8 mouse cellular contexts compared by ENCODE assay signal in genomic region chr12:17348048-17349036, GRCm38 (mm10). TPM values are rescaled to one million over a fixed set of nuclear protein-coding genes. Genes with fewer than 3 reads are reported as not detected.
DNase-seq lines count a peak whose midpoint lies in the region; ATAC-seq and TF ChIP-seq lines count a peak whose summit lies in the region.

Nol10 (plus strand) TSS chr12:17348458.

- H3K4me3 ChIP-seq in C2C12 (ENCODE audit: insufficient read depth, poor library complexity, severe bottlenecking), result peak within 1 kb of the TSS; percentile 88
- peak within 1 kb of the TSS; percentile 98 for H3K4me3 ChIP-seq in erythroblast, embryonic 14.5 days (replicated peaks)
- peak within 1 kb of the TSS; percentile 93 for H3K4me3 ChIP-seq in heart, embryonic 13.5 days
- peak within 1 kb of the TSS; percentile 91 for H3K4me3 ChIP-seq in liver, embryonic 12.5 days
- peak within 1 kb of the TSS; percentile 95 for H3K4me3 ChIP-seq in stomach, embryonic 15.5 days (replicated peaks)

- under 1% methylated on average over 42 of the region's 42 CpGs for WGBS in heart, embryonic 13.5 days
- WGBS in liver, embryonic 12.5 days (ENCODE audit: insufficient replicate concordance), result under 1% methylated on average over 42 of the region's 42 CpGs
- WGBS in stomach, embryonic 15.5 days, result under 1% methylated on average over 42 of the region's 42 CpGs

- peak; percentile 97 for DNase-seq in brain, embryonic 14.5 days (ENCODE audit: low read depth)
- DNase-seq in kidney, postnatal 10 days, result peak; percentile 95
- DNase-seq in natural killer cell, adult 2 months (ENCODE audit: low spot score in 2 of 2), result peak; percentile 74 to 88

- H3K4me2 ChIP-seq in heart, embryonic 13.5 days, result peak within 1 kb of the TSS; percentile 79
- H3K4me2 ChIP-seq in liver, embryonic 12.5 days, result peak within 1 kb of the TSS; percentile 73
- H3K4me2 ChIP-seq in stomach, embryonic 15.5 days, result peak within 1 kb of the TSS; percentile 73

- H3K9me3 ChIP-seq in erythroblast, embryonic 14.5 days (ENCODE audit: control insufficient read depth, low read length), result no peaks in the 10 kb centered on the region
- H3K9me3 ChIP-seq in heart, embryonic 13.5 days, result no peaks in the 10 kb centered on the region
- no peaks in the 10 kb centered on the region for H3K9me3 ChIP-seq in liver, embryonic 12.5 days (replicated peaks)
- no peaks in the 10 kb centered on the region for H3K9me3 ChIP-seq in stomach, embryonic 15.5 days

- H3K27me3 ChIP-seq in C2C12 (ENCODE audit: control insufficient read depth, insufficient read depth, insufficient read length), result no peaks in the 10 kb centered on the region
- H3K27me3 ChIP-seq in erythroblast, embryonic 14.5 days (ENCODE audit: control insufficient read depth), result no peaks in the 10 kb centered on the region
- H3K27me3 ChIP-seq in heart, embryonic 13.5 days (replicated peaks), result no peaks in the 10 kb centered on the region
- peaks cover 6% of the 10 kb centered on the region; the same call in 1 of the 2 replicates for H3K27me3 ChIP-seq in liver, embryonic 12.5 days (replicated peaks)
- no peaks in the 10 kb centered on the region for H3K27me3 ChIP-seq in stomach, embryonic 15.5 days (replicated peaks)

- H3K27ac ChIP-seq in heart, embryonic 13.5 days (replicated peaks), result peak within 1 kb of the TSS; percentile 54
- H3K27ac ChIP-seq in liver, embryonic 12.5 days, result peak within 1 kb of the TSS; percentile 55
- peak within 1 kb of the TSS; percentile 41; the same call in 1 of the 2 replicates for H3K27ac ChIP-seq in stomach, embryonic 15.5 days

- peaks cover 35% of the 10 kb centered on the region for H3K79me3 ChIP-seq in C2C12 (ENCODE audit: low read depth)

- peaks cover 23% of the 10 kb centered on the region for H3K4me1 ChIP-seq in erythroblast, embryonic 14.5 days (ENCODE audit: control insufficient read depth)
- peaks cover 16% of the 10 kb centered on the region for H3K4me1 ChIP-seq in heart, embryonic 13.5 days
- H3K4me1 ChIP-seq in liver, embryonic 12.5 days, result peaks cover 19% of the 10 kb centered on the region
- 0 out of 2 replicates have a peak, but pooled peaks cover 3% of the 10 kb centered on the region for H3K4me1 ChIP-seq in stomach, embryonic 15.5 days

- peak within 1 kb of the TSS; percentile 100 for H3ac ChIP-seq in C2C12 (ENCODE audit: control insufficient read depth, insufficient read length, low read depth)

- peak within 1 kb of the TSS; percentile 89 for H3K9ac ChIP-seq in heart, embryonic 13.5 days
- peak within 1 kb of the TSS; percentile 79 for H3K9ac ChIP-seq in liver, embryonic 12.5 days
- peak within 1 kb of the TSS; percentile 71 for H3K9ac ChIP-seq in stomach, embryonic 15.5 days

- peak; percentile 78 for ATAC-seq in heart, embryonic 13.5 days (ENCODE audit: extremely low read depth, insufficient number of reproducible peaks, low FRiP score, low TSS enrichment)
- peak; percentile 92 for ATAC-seq in liver, embryonic 12.5 days
- peak; percentile 94 for ATAC-seq in stomach, embryonic 15.5 days (ENCODE audit: insufficient read depth, low FRiP score, low read depth)

- peaks cover 34% of the 10 kb centered on the region for H3K36me3 ChIP-seq in C2C12 (ENCODE audit: control insufficient read depth, insufficient read depth)
- peaks cover 31% of the 10 kb centered on the region for H3K36me3 ChIP-seq in erythroblast, embryonic 14.5 days (ENCODE audit: control insufficient read depth)
- peaks cover 29% of the 10 kb centered on the region for H3K36me3 ChIP-seq in heart, embryonic 13.5 days
- peaks cover 31% of the 10 kb centered on the region for H3K36me3 ChIP-seq in liver, embryonic 12.5 days
- H3K36me3 ChIP-seq in stomach, embryonic 15.5 days, result peaks cover 9% of the 10 kb centered on the region; the same call in 1 of the 2 replicates

- peak; percentile 81; the same call in 1 of the 2 replicates for TF ChIP-seq POLR2A in brain, embryonic 14.5 days (IDR thresholded peaks at IDR 0.05; ENCODE audit: borderline replicate concordance, extremely low read depth, insufficient read depth, insufficient read length, poor library complexity, severe bottlenecking)

- no peak for TF ChIP-seq CTCF in C2C12 (IDR thresholded peaks at IDR 0.05; ENCODE audit: control insufficient read depth, insufficient read depth, insufficient read length)
- no peak for TF ChIP-seq CTCF in brain, embryonic 14.5 days (IDR thresholded peaks at IDR 0.05; ENCODE audit: borderline replicate concordance, extremely low read depth, insufficient read depth, insufficient read length)

- peaks cover 65% of the 10 kb centered on the region for H3K79me2 ChIP-seq in C2C12 (ENCODE audit: control insufficient read depth, insufficient read depth)

TF ChIP-seq in C2C12, 6 proteins besides CTCF, POLR2A, EP300 and RAD21:
- TF ChIP-seq FOSL1 (IDR thresholded peaks at IDR 0.05; ENCODE audit: insufficient read depth, low read length, poor library complexity, severe bottlenecking), result no peak
- no peak for TF ChIP-seq MAX (IDR thresholded peaks at IDR 0.05)
- no peak for TF ChIP-seq MYOD1 (IDR thresholded peaks at IDR 0.05; ENCODE audit: control insufficient read depth, insufficient read length, low read depth)
- no peak for TF ChIP-seq CEBPB (IDR thresholded peaks at IDR 0.05; ENCODE audit: low read depth)
- TF ChIP-seq USF1 (IDR thresholded peaks at IDR 0.05; ENCODE audit: low read depth), result no peak
- TF ChIP-seq MYOG (IDR thresholded peaks at IDR 0.05; ENCODE audit: control insufficient read depth, extremely low read depth, insufficient read length), result no peak

RNA-seq across cellular contexts. Expression of gene Nol10, which starts in this region (rescaled TPM):
- polyA plus RNA-seq in C2C12 (2012; fragmentation: generic; extraction: Trizol), result 20.3 TPM
- 15.0 and 16.3 TPM in 2 replicates for polyA plus RNA-seq in brain, embryonic 14.5 days (2012; rRNA removed)
- polyA plus RNA-seq in erythroblast, embryonic 14.5 days (2012), result 0.21 and 0.70 TPM in 2 replicates
- polyA plus RNA-seq in heart, embryonic 13.5 days (2015; fragmentation: Nextera tagmentation; extraction: Ambion mirVana), result 13.2 and 13.8 TPM in 2 replicates
- 26.4 and 26.5 TPM in 2 replicates for polyA plus RNA-seq in liver, embryonic 12.5 days (2016; fragmentation: Nextera tagmentation; extraction: Ambion mirVana)
- 17.8 and 20.1 TPM in 2 replicates for polyA plus RNA-seq in stomach, embryonic 15.5 days (2015; fragmentation: Nextera tagmentation; extraction: Ambion mirVana)

Comparison
In these comparisons a context has a peak if more than half of its experiments do, and no peak if none do; other contexts are left out.
1. Peak in every context shown above with its lines: DNase-seq, ATAC-seq, H3K4me3 ChIP-seq and H3K27ac ChIP-seq.